Mouse (Mus musculus) liver, adult 2 months (tissue): ENCODE data around the gene Rap1gap. TPM values are rescaled to one million over a fixed set of nuclear protein-coding genes. Genes with fewer than 3 reads are reported as not detected.

Source experiments
- DNase-seq: peaks from one replicate; pipeline ENCODE4 v3.0.0-alpha.2; 2011; ENCODE audit warnings: low read depth, low spot score; ENCODE audit errors: extremely low read depth
- H3K27ac ChIP-seq: fragments of 200-500 bp; replicated peaks from 2 replicates; pipeline ENCODE4 v1.5.1; 2012; ENCODE audit warnings: low read depth, mild to moderate bottlenecking, control low read depth, inconsistent platforms, low read length; ENCODE audit not compliant: insufficient read depth
- H3K27me3 ChIP-seq: fragments of 200-500 bp; 2 replicates; pipeline ENCODE4 v1.6.1; 2012; ENCODE audit warnings: mild to moderate bottlenecking, moderate library complexity, low read length, inconsistent platforms; ENCODE audit not compliant: control insufficient read depth, insufficient read depth
- H3K36me3 ChIP-seq: fragments of 200-500 bp; 2 replicates; pipeline ENCODE4 v1.6.1; 2012; ENCODE audit warnings: low read length, inconsistent platforms; ENCODE audit not compliant: control insufficient read depth, insufficient read depth
- H3K4me1 ChIP-seq: fragments of 200-500 bp; 2 replicates; pipeline ENCODE4 v1.6.1; 2011; ENCODE audit warnings: low read length; ENCODE audit not compliant: control insufficient read depth, insufficient read depth
- H3K4me3 ChIP-seq: fragments of 200-500 bp; 2 replicates; pipeline ENCODE4 v1.5.1; 2011; ENCODE audit warnings: low read depth, mild to moderate bottlenecking, control low read depth, low read length, moderate library complexity; ENCODE audit not compliant: insufficient read depth
- H3K79me2 ChIP-seq: fragments of 200-500 bp; 2 replicates; pipeline ENCODE4 v1.6.1; 2012; ENCODE audit warnings: inconsistent platforms, mild to moderate bottlenecking, low read length, moderate library complexity; ENCODE audit not compliant: control insufficient read depth, insufficient read depth
- H3K9ac ChIP-seq: fragments of 200-500 bp; 2 replicates; pipeline ENCODE4 v1.6.1; 2012; ENCODE audit warnings: low read depth, mild to moderate bottlenecking, control low read depth, inconsistent platforms, low read length
- CTCF ChIP-seq: fragments of 200-500 bp; IDR thresholded peaks from 2 replicates; pipeline ENCODE4 v1.5.1; 2011; ENCODE audit warnings: low read depth, low read length, control low read depth
- POLR2A ChIP-seq: fragments of 200-500 bp; IDR thresholded peaks from 2 replicates; pipeline ENCODE4 v1.6.1; 2011; ENCODE audit warnings: low read length, control low read depth; ENCODE audit not compliant: insufficient read depth; ENCODE audit errors: extremely low read depth
- WGBS: fragments of 180-500 bp; shearing (Covaris S2); methylation state at CpG from one replicate; pipeline ENCODE4 v1.1.7; 2018; 5-methylcytosine and 5-hydroxymethylcytosine counted together
- polyA plus RNA-seq: library from polyadenylated mRNA; depleted of rRNA; stranded (reverse); fragments of >200 nt; gene quantifications from 2 replicates; pipeline ENCODE4 v1.2.3, GENCODE M21; 2012
- total RNA-seq: library from RNA; depleted of rRNA; stranded (reverse); fragments of >200 nt; gene quantifications from 2 replicates; pipeline ENCODE4 v1.2.3, GENCODE M21; 2014

Rap1gap gene
- total and polyA plus RNA-seq, 2 experiments, result 2.9 to 11.5 TPM

DNA sequence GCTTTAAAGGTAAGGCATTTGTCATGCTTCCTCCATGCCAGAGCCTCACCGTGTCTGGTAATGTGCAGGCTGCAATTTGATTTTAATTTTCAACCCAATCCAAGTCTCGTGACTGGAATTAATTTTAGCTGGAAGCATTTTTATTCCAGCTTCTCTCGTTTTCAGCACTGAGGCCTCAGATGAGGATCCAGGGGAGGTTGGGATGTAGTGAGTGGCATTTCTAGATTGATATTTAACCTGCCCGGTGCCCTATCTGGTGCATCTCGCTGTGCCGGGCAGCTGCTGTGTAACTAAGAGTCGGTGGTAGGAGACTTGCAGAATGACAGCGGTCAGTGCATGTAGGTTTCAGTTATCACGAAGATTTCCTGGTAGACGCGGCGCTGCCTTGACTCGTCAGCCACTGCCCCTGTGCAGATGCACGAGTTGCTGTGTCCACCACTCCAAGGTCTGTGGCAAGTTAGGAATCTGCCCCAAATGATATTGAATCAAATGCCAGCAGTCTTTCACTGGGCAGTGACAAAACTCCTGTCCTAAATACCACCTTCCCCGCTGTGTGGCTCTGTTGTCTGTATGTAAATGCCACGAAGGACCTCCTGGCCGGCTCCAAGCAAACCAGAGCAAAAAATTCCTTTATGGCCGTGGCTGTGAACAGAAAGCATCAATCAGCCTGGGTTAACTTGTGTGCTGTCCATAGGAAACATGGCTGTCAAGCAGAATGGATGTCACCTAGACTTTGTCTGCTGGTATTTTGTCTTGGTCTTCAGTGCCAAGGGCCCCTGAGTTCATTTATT, 9.1 kb upstream of the Rap1gap start:
- peaks cover 42% of the 10 kb centered on the region for H3K36me3 ChIP-seq
- 91% methylated on average over 18 of the region's 18 CpGs for WGBS

DNA sequence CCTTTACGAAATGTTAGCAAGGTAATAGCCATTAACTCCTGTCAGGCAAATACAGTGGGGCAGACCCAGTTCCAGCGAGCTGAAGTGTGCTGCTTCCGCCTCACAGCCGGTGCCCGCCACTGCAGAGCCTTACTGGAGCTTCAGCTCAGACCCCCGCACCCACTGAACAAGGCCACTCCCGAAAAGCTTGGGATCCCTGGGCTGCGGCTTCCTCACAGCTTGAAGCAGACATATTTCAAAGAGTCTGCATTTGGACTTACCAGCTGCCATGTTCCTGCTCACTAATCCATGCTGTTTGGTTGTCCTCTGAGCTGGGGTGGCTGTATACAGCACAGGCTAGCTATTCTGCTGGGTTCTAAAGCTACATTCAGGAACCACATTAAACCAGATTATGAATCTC, 6.9 kb upstream of the Rap1gap start:
- TF ChIP-seq POLR2A, result no peak
- no peak for TF ChIP-seq CTCF
- H3K27ac ChIP-seq, result no peak overlapping the region
- H3K79me2 ChIP-seq, result no peaks in the 10 kb centered on the region
- no peak overlapping the region for H3K9ac ChIP-seq
- WGBS, result 91% methylated on average over 8 of the region's 8 CpGs
- no peak overlapping the region for H3K4me3 ChIP-seq
- H3K4me1 ChIP-seq, result peaks cover 6% of the 10 kb centered on the region
- no peaks in the 10 kb centered on the region for H3K27me3 ChIP-seq
- H3K36me3 ChIP-seq, result peaks cover 30% of the 10 kb centered on the region
- DNase-seq, result no peak

More for the DNA sequence above, 9.1 kb upstream of the Rap1gap start:
- H3K9ac ChIP-seq, result no peak overlapping the region
- H3K27ac ChIP-seq, result no peak overlapping the region
- no peaks in the 10 kb centered on the region for H3K79me2 ChIP-seq
- TF ChIP-seq CTCF (no peak), POLR2A (no peak)
- no peak for DNase-seq
- H3K27me3 ChIP-seq, result no peaks in the 10 kb centered on the region
- peaks cover 10% of the 10 kb centered on the region for H3K4me1 ChIP-seq
- H3K4me3 ChIP-seq, result no peak overlapping the region

- H3K4me3 ChIP-seq, result no peak overlapping the region
- H3K79me2 ChIP-seq, result no peaks in the 10 kb centered on the region
- H3K27me3 ChIP-seq, result peaks cover 7% of the 10 kb centered on the region
- no peaks in the 10 kb centered on the region for H3K4me1 ChIP-seq
- TF ChIP-seq POLR2A, result no peak
- TF ChIP-seq CTCF, result no peak
- no peak overlapping the region for H3K9ac ChIP-seq
- 78% methylated on average over 4 of the region's 4 CpGs for WGBS
- H3K36me3 ChIP-seq, result peaks cover 18% of the 10 kb centered on the region
- no peak overlapping the region for H3K27ac ChIP-seq
- DNase-seq, result no peak
Observed at GRCm38 (mm10) chr4:137659541-137659940, 5.0 kb upstream of the Rap1gap start.

DNA sequence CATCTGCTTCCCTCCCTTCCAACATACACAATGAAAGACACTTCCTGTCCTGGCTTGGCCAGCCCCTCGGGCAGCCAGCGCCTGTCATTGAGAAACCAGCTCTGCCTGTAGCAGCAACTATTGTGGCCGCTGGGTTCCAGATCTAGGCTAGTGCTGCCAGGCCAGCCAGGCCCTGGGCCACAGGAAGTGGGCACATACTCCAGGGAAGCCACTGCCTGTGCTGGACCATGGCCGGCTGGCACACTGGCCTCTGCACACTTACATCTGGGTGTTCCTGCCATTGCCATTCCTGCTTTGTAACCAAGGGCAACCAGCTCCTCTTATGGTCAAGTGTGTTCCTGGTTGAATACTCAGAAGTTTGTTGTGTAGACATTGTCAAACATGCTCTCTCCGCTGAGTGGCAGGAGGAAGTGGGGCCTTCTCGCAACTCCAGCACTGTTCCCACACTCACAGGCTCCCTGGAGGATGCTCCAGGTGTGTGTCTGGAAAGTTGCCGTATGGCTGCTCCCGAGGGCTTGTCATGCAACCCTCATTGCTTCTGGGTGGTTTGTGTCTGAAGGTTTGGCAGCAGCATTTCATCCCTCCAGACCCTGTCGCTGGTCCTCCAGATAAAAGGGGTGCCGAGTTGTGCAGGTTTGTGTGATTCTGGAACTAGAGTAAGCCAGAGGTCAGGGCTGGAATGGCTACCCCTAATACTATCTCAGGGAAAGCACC, 4.0 kb upstream of the Rap1gap start:
- no peak for DNase-seq
- no peak for TF ChIP-seq POLR2A
- TF ChIP-seq CTCF, result no peak
- WGBS, result 72% methylated on average over 10 of the region's 10 CpGs

GRCm38 (mm10) chr4:137661078-137661450, 3.5 kb upstream of the Rap1gap start:
- Histone ChIP-seq H3K36me3 (peaks cover 8% of the 10 kb centered on the region; the same call in 1 of the 2 replicates), H3K4me3 (no peak overlapping the region), H3K79me2 (no peaks in the 10 kb centered on the region), H3K27ac (no peak overlapping the region), H3K4me1 (no peaks in the 10 kb centered on the region), H3K27me3 (peaks cover 13% of the 10 kb centered on the region), H3K9ac (no peak overlapping the region)
- 84% methylated on average over 2 of the region's 2 CpGs for WGBS
- no peak for TF ChIP-seq POLR2A
- no peak for TF ChIP-seq CTCF
- no peak for DNase-seq

More for the DNA sequence above, 4.0 kb upstream of the Rap1gap start:
- no peak overlapping the region for H3K4me3 ChIP-seq
- H3K27ac ChIP-seq, result no peak overlapping the region
- no peaks in the 10 kb centered on the region for H3K79me2 ChIP-seq
- no peak overlapping the region for H3K9ac ChIP-seq
- H3K36me3 ChIP-seq, result peaks cover 12% of the 10 kb centered on the region; the same call in 1 of the 2 replicates
- H3K27me3 ChIP-seq, result peaks cover 13% of the 10 kb centered on the region
- H3K4me1 ChIP-seq, result no peaks in the 10 kb centered on the region
